ENCODE assay signal across 8 mouse cellular contexts in genomic region chr9:55151096-55151495, GRCm38 (mm10). TPM values are rescaled to one million over a fixed set of nuclear protein-coding genes. Genes with fewer than 3 reads are reported as not detected.
A peak's percentile ranks its signal among the peaks of the same experiment; 100 is the strongest.
DNase-seq lines count a peak whose midpoint lies in the region; ATAC-seq and TF ChIP-seq lines count a peak whose summit lies in the region.

No protein-coding gene starts in this region.

- peaks cover 18% of the 10 kb centered on the region for H3K4me1 ChIP-seq in embryonic facial prominence, embryonic 13.5 days
- peaks cover 7% of the 10 kb centered on the region for H3K4me1 ChIP-seq in forebrain, postnatal 0 days (ENCODE audit: insufficient read depth)
- peaks cover 23% of the 10 kb centered on the region for H3K4me1 ChIP-seq in liver, postnatal 0 days (ENCODE audit: insufficient read depth)

- H3K9ac ChIP-seq in embryonic facial prominence, embryonic 13.5 days = no peak overlapping the region
- H3K9ac ChIP-seq in forebrain, postnatal 0 days = no peak overlapping the region
- H3K9ac ChIP-seq in liver, postnatal 0 days (replicated peaks) = no peak overlapping the region; the same call in none of the 2 replicates

- DNase-seq in layer of hippocampus, adult 2 months (ENCODE audit: low spot score in 2 of 2) = no peak
- no peak for DNase-seq in layer of hippocampus, adult 9-10 months (ENCODE audit: low spot score)
- no peak for DNase-seq in forebrain, postnatal 0 days
- peak; percentile 22 for DNase-seq in liver, postnatal 0 days
- DNase-seq in left cerebral cortex, adult 11 months (ENCODE audit: low spot score) = no peak
- no peak for DNase-seq in retina, embryonic 14.5 days (ENCODE audit: low spot score)
- no peak for DNase-seq in layer of hippocampus, adult 8-10 months (ENCODE audit: low spot score in 2 of 2)

- peak overlapping the region; percentile 85 for H3K4me2 ChIP-seq in embryonic facial prominence, embryonic 13.5 days
- H3K4me2 ChIP-seq in forebrain, postnatal 0 days (ENCODE audit: low read depth) = peak overlapping the region; percentile 95
- peak overlapping the region; percentile 96 for H3K4me2 ChIP-seq in liver, postnatal 0 days (ENCODE audit: low read depth, low read length)

- no peak for TF ChIP-seq EP300 in liver, postnatal 0 days (IDR thresholded peaks at IDR 0.05; ENCODE audit: low read depth)

- TF ChIP-seq CTCF in layer of hippocampus, adult 2 months (conservative IDR thresholded peaks at IDR 0.05) = no peak
- TF ChIP-seq CTCF in forebrain, postnatal 0 days (IDR thresholded peaks at IDR 0.05; ENCODE audit: low read depth) = no peak
- TF ChIP-seq CTCF in liver, postnatal 0 days (IDR thresholded peaks at IDR 0.05; ENCODE audit: low read depth) = no peak

- H3K27ac ChIP-seq in layer of hippocampus, adult 2 months = no peak overlapping the region
- no peak overlapping the region for H3K27ac ChIP-seq in embryonic facial prominence, embryonic 13.5 days
- H3K27ac ChIP-seq in forebrain, postnatal 0 days (ENCODE audit: low read depth, low read length) = no peak overlapping the region
- H3K27ac ChIP-seq in liver, postnatal 0 days (ENCODE audit: low read depth) = no peak overlapping the region

- no peak for ATAC-seq in embryonic facial prominence, embryonic 13.5 days (ENCODE audit: insufficient number of reproducible peaks, insufficient read depth, low FRiP score, low TSS enrichment, low read depth)
- no peak for ATAC-seq in forebrain, postnatal 0 days
- ATAC-seq in liver, postnatal 0 days = no peak

- peak overlapping the region; percentile 88; the same call in 1 of the 2 replicates for H3K4me3 ChIP-seq in layer of hippocampus, adult 2 months
- H3K4me3 ChIP-seq in embryonic facial prominence, embryonic 13.5 days = peak overlapping the region; percentile 95; the same call in 1 of the 2 replicates
- no peak overlapping the region for H3K4me3 ChIP-seq in forebrain, postnatal 0 days (ENCODE audit: low read depth, low read length)
- H3K4me3 ChIP-seq in liver, postnatal 0 days (ENCODE audit: low read depth, low read length) = peak overlapping the region; percentile 85

- H3K36me3 ChIP-seq in embryonic facial prominence, embryonic 13.5 days = no peaks in the 10 kb centered on the region
- H3K36me3 ChIP-seq in forebrain, postnatal 0 days (ENCODE audit: insufficient read depth) = no peaks in the 10 kb centered on the region
- no peaks in the 10 kb centered on the region for H3K36me3 ChIP-seq in liver, postnatal 0 days (replicated peaks; ENCODE audit: insufficient read depth, low read length)

- H3K27me3 ChIP-seq in embryonic facial prominence, embryonic 13.5 days = peaks cover 3% of the 10 kb centered on the region; the same call in 1 of the 2 replicates
- H3K27me3 ChIP-seq in forebrain, postnatal 0 days (ENCODE audit: insufficient read depth, low read length) = no peaks in the 10 kb centered on the region
- no peaks in the 10 kb centered on the region for H3K27me3 ChIP-seq in liver, postnatal 0 days (ENCODE audit: insufficient read depth, low read length)

- H3K9me3 ChIP-seq in embryonic facial prominence, embryonic 13.5 days = no peaks in the 10 kb centered on the region
- no peaks in the 10 kb centered on the region for H3K9me3 ChIP-seq in forebrain, postnatal 0 days (ENCODE audit: low read length)
- no peaks in the 10 kb centered on the region for H3K9me3 ChIP-seq in liver, postnatal 0 days (ENCODE audit: low read length)

RNA-seq across cellular contexts. Expression of gene Ube2q2, which starts 2.4 kb away (rescaled TPM):
- total RNA-seq in layer of hippocampus, adult 2 months (2021) = 10 to 100 TPM; 58.0 to 65.8 TPM
- 35.9 and 37.3 TPM in 2 replicates for polyA plus RNA-seq in embryonic facial prominence, embryonic 13.5 days (2015; fragmentation: Nextera tagmentation; extraction: Ambion mirVana)
- total RNA-seq in forebrain, postnatal 0 days (2014; rRNA removed) = 32.6 and 34.1 TPM in 2 replicates
- 24.9 and 32.3 TPM in 2 replicates for polyA plus RNA-seq in forebrain, postnatal 0 days (2015; fragmentation: Nextera tagmentation; extraction: Ambion mirVana)
- 7.7 and 8.3 TPM in 2 replicates for polyA plus RNA-seq in liver, postnatal 0 days (2015; fragmentation: Nextera tagmentation; extraction: Ambion mirVana)
- 10 to 100 TPM; 61.2 to 77.8 (median 65.9) TPM for total RNA-seq in layer of hippocampus, adult 8-10 months (2022)

RNA-seq across cellular contexts. Expression of gene Fbxo22, which starts 57.6 kb away (rescaled TPM):
- total RNA-seq in layer of hippocampus, adult 2 months (2021) = 10 to 100 TPM; 31.0 to 36.0 TPM
- polyA plus RNA-seq in embryonic facial prominence, embryonic 13.5 days (2015; fragmentation: Nextera tagmentation; extraction: Ambion mirVana) = 58.7 and 66.0 TPM in 2 replicates
- 69.6 and 73.6 TPM in 2 replicates for total RNA-seq in forebrain, postnatal 0 days (2014; rRNA removed)
- 55.6 and 79.0 TPM in 2 replicates for polyA plus RNA-seq in forebrain, postnatal 0 days (2015; fragmentation: Nextera tagmentation; extraction: Ambion mirVana)
- 23.1 and 25.0 TPM in 2 replicates for polyA plus RNA-seq in liver, postnatal 0 days (2015; fragmentation: Nextera tagmentation; extraction: Ambion mirVana)
- 10 to 100 TPM; 34.8 to 36.1 (median 35.6) TPM for total RNA-seq in layer of hippocampus, adult 8-10 months (2022)
